Mouse (Mus musculus): ENCODE results near the gene Orm2. TPM values are rescaled to one million over a fixed set of nuclear protein-coding genes. Genes with fewer than 3 reads are reported as not detected.

The Orm2 gene
- polyA plus RNA-seq, 1 experiment: not detected

- no peaks in the 10 kb centered on the region for H3K27me3 ChIP-seq (ENCODE audit: control insufficient read depth, insufficient read depth, low read length)
- TF ChIP-seq CTCF (IDR thresholded peaks at IDR 0.05; ENCODE audit: extremely low read depth, insufficient read depth, insufficient read length, insufficient replicate concordance): no peak
- TF ChIP-seq POLR2A (IDR thresholded peaks at IDR 0.05; ENCODE audit: low read depth, low read length): peak; percentile 49
- peak overlapping the region; percentile 84; the same call in 1 of the 2 replicates for H3K4me3 ChIP-seq (ENCODE audit: extremely low read depth, insufficient read depth, insufficient read length)
- no peaks in the 10 kb centered on the region for H3K36me3 ChIP-seq (ENCODE audit: control insufficient read depth, insufficient read depth, low read length)
- H3K27ac ChIP-seq (ENCODE audit: insufficient read depth, low read length): peak overlapping the region; percentile 99
- peaks cover 46% of the 10 kb centered on the region for H3K4me1 ChIP-seq (ENCODE audit: control insufficient read depth, insufficient read depth, insufficient read length)
- WGBS: 4% methylated on average over 7 of the region's 7 CpGs
- DNase-seq (ENCODE audit: low read depth in 1 of 2, low spot score in 2 of 2): peak; percentile 80 to 84
Observed at GRCm38 (mm10) chr4:63404205-63404604, 42.0 kb downstream of the Orm2 start.

DNA sequence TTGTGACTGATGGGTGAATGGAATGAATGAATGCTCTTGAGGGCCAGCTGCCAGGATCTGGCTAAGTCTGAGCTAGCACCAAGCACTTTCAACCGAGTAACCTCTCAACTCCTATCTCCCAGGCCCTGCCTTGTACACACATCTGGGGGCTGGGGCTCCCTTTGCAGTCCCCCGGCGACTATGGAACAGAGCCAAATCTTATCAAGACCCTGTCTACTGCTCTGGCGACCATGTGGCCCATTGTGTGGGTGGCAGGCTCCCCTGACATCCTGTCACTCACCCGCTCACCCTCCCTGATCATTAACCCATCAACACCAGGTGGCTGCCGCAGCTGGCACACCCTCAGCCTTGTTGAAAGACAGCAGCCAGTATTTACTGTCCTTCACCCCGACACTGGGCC, 42.8 kb downstream of the Orm2 start:
- H3K4me3 ChIP-seq (ENCODE audit: extremely low read depth, insufficient read depth, insufficient read length): peak overlapping the region; percentile 32; the same call in 1 of the 2 replicates
- 6% methylated on average over 7 of the region's 7 CpGs for WGBS
- DNase-seq (ENCODE audit: low read depth in 1 of 2, low spot score in 2 of 2): peak in 1 of 2 experiments; percentile 82
- H3K4me1 ChIP-seq (ENCODE audit: control insufficient read depth, insufficient read depth, insufficient read length): peaks cover 42% of the 10 kb centered on the region
- no peaks in the 10 kb centered on the region for H3K27me3 ChIP-seq (ENCODE audit: control insufficient read depth, insufficient read depth, low read length)
- peak overlapping the region; percentile 99 for H3K27ac ChIP-seq (ENCODE audit: insufficient read depth, low read length)
- no peaks in the 10 kb centered on the region for H3K36me3 ChIP-seq (ENCODE audit: control insufficient read depth, insufficient read depth, low read length)
- peak; percentile 5; the same call in 1 of the 2 replicates for TF ChIP-seq POLR2A (IDR thresholded peaks at IDR 0.05; ENCODE audit: low read depth, low read length)
- TF ChIP-seq CTCF (IDR thresholded peaks at IDR 0.05; ENCODE audit: extremely low read depth, insufficient read depth, insufficient read length, insufficient replicate concordance): no peak

DNA sequence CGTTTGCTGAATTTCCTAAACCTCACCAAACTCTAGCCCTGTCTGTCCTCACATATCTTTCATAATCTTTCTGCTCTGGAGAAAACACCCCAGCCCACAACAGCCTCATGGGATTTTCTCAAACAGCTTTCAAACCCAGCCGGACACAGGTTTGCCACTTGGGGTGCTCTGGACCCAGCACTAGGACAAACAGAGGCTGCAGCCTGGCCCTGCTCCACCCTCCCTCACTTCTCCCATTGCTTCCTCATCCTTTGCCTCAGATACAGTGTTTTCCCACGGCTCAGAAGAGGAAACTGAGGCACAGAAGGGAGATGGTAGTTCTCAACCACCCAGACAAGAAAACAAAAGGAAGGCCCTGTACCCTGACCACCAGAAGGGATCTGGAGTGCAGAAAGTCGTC, 43.4 kb downstream of the Orm2 start:
- peak overlapping the region; percentile 99 for H3K27ac ChIP-seq (ENCODE audit: insufficient read depth, low read length)
- TF ChIP-seq POLR2A (IDR thresholded peaks at IDR 0.05; ENCODE audit: low read depth, low read length) (no peak), CTCF (IDR thresholded peaks at IDR 0.05; ENCODE audit: extremely low read depth, insufficient read depth, insufficient read length, insufficient replicate concordance) (no peak)
- H3K4me1 ChIP-seq (ENCODE audit: control insufficient read depth, insufficient read depth, insufficient read length): peaks cover 42% of the 10 kb centered on the region
- WGBS: 20% methylated on average over 4 of the region's 4 CpGs
- no peaks in the 10 kb centered on the region for H3K27me3 ChIP-seq (ENCODE audit: control insufficient read depth, insufficient read depth, low read length)
- no peaks in the 10 kb centered on the region for H3K36me3 ChIP-seq (ENCODE audit: control insufficient read depth, insufficient read depth, low read length)
- no peak for DNase-seq (ENCODE audit: low read depth in 1 of 2, low spot score in 2 of 2)
- H3K4me3 ChIP-seq (ENCODE audit: extremely low read depth, insufficient read depth, insufficient read length): no peak overlapping the region

GRCm38 (mm10) chr4:63408247-63408646, 46.0 kb downstream of the Orm2 start:
- DNase-seq (ENCODE audit: low read depth in 1 of 2, low spot score in 2 of 2): no peak
- peaks cover 42% of the 10 kb centered on the region for H3K4me1 ChIP-seq (ENCODE audit: control insufficient read depth, insufficient read depth, insufficient read length)
- no peaks in the 10 kb centered on the region for H3K27me3 ChIP-seq (ENCODE audit: control insufficient read depth, insufficient read depth, low read length)
- H3K27ac ChIP-seq (ENCODE audit: insufficient read depth, low read length): peak overlapping the region; percentile 52
- H3K4me3 ChIP-seq (ENCODE audit: extremely low read depth, insufficient read depth, insufficient read length): no peak overlapping the region
- no peak for TF ChIP-seq POLR2A (IDR thresholded peaks at IDR 0.05; ENCODE audit: low read depth, low read length)
- TF ChIP-seq CTCF (IDR thresholded peaks at IDR 0.05; ENCODE audit: extremely low read depth, insufficient read depth, insufficient read length, insufficient replicate concordance): no peak
- no peaks in the 10 kb centered on the region for H3K36me3 ChIP-seq (ENCODE audit: control insufficient read depth, insufficient read depth, low read length)
- WGBS: 73% methylated on average over 7 of the region's 7 CpGs

GRCm38 (mm10) chr4:63408649-63409048, 46.4 kb downstream of the Orm2 start:
- H3K4me3 ChIP-seq (ENCODE audit: extremely low read depth, insufficient read depth, insufficient read length): peak overlapping the region; percentile 31; the same call in 1 of the 2 replicates
- no peaks in the 10 kb centered on the region for H3K27me3 ChIP-seq (ENCODE audit: control insufficient read depth, insufficient read depth, low read length)
- peak overlapping the region; percentile 70 for H3K27ac ChIP-seq (ENCODE audit: insufficient read depth, low read length)
- peak in 1 of 2 experiments; percentile 75 for DNase-seq (ENCODE audit: low read depth in 1 of 2, low spot score in 2 of 2)
- TF ChIP-seq POLR2A (IDR thresholded peaks at IDR 0.05; ENCODE audit: low read depth, low read length) (no peak), CTCF (IDR thresholded peaks at IDR 0.05; ENCODE audit: extremely low read depth, insufficient read depth, insufficient read length, insufficient replicate concordance) (peak; percentile 75; the same call in 1 of the 2 replicates)
- H3K36me3 ChIP-seq (ENCODE audit: control insufficient read depth, insufficient read depth, low read length): no peaks in the 10 kb centered on the region
- WGBS: 9% methylated on average over 8 of the region's 8 CpGs
- H3K4me1 ChIP-seq (ENCODE audit: control insufficient read depth, insufficient read depth, insufficient read length): peaks cover 38% of the 10 kb centered on the region

GRCm38 (mm10) chr4:63409317-63409907, 47.2 kb downstream of the Orm2 start:
- Histone ChIP-seq H3K27ac (ENCODE audit: insufficient read depth, low read length) (peak overlapping the region; percentile 70), H3K4me3 (ENCODE audit: extremely low read depth, insufficient read depth, insufficient read length) (peak overlapping the region; percentile 85), H3K4me1 (ENCODE audit: control insufficient read depth, insufficient read depth, insufficient read length) (peaks cover 32% of the 10 kb centered on the region), H3K36me3 (ENCODE audit: control insufficient read depth, insufficient read depth, low read length) (no peaks in the 10 kb centered on the region), H3K27me3 (ENCODE audit: control insufficient read depth, insufficient read depth, low read length) (no peaks in the 10 kb centered on the region)
- DNase-seq (ENCODE audit: low read depth in 1 of 2, low spot score in 2 of 2): no peak
- WGBS: 4% methylated on average over 18 of the region's 18 CpGs
- TF ChIP-seq CTCF (IDR thresholded peaks at IDR 0.05; ENCODE audit: extremely low read depth, insufficient read depth, insufficient read length, insufficient replicate concordance) (no peak), POLR2A (IDR thresholded peaks at IDR 0.05; ENCODE audit: low read depth, low read length) (no peak)
